Comparison of ENCODE assay signal across 19 mouse cellular contexts in the genomic region with DNA sequence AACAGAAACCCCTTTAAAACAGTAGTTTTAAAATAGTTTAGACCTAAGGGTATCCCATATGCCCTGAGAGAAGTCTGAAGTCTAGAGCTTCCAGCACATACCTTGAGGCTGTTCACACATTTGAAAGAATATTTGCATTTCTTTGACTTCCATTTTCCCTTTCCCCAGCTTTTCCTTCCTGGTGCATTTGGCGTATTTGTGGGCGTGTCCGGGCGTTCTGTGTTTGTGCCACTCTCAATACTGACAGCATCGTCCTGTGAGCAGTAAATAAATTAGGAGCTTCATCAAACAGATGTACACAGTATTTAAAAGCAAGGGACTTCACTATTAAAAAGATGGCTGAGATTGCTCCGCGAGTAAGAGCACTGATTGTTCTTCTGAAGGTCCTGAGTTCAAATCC.
"Had no signal": no experiment of that assay in that cellular context is flagged by ENCODE, and none has a peak within 500 bp of the region (broad histone marks: within the 10 kb centered on the region; RNA-seq: fewer than 3 reads in every experiment).

No protein-coding gene starts in this region.

- ATAC-seq: liver, postnatal 0 days; lung, postnatal 0 days; midbrain, embryonic 16.5 days had no signal

- H3K9ac ChIP-seq: liver, postnatal 0 days; lung, embryonic 15.5 days; midbrain, embryonic 12.5 days; neural tube, embryonic 13.5 days; neural tube, embryonic 15.5 days; stomach, embryonic 15.5 days had no signal

- H3K27me3 ChIP-seq: lung, embryonic 15.5 days; midbrain, embryonic 12.5 days; neural tube, embryonic 13.5 days; neural tube, embryonic 15.5 days; stomach, embryonic 15.5 days had no signal

- H3K27ac ChIP-seq: lung, embryonic 15.5 days; midbrain, embryonic 10.5 days; midbrain, embryonic 12.5 days; neural tube, embryonic 13.5 days; neural tube, embryonic 15.5 days; stomach, embryonic 15.5 days; stomach, postnatal 0 days had no signal

- H3K4me2 ChIP-seq: lung, embryonic 15.5 days; midbrain, embryonic 12.5 days; neural tube, embryonic 13.5 days; neural tube, embryonic 15.5 days; stomach, embryonic 15.5 days had no signal

- DNase-seq: liver, postnatal 0 days; lung, adult 2 months; lung, postnatal 4 days; midbrain, embryonic 14.5 days; retina, postnatal 1 day; right cerebral cortex, adult 18-20 months; thymus, adult 2 months; thymus, postnatal 25 days; thymus, postnatal 4 days had no signal

- H3K9me3 ChIP-seq: lung, embryonic 15.5 days; midbrain, embryonic 10.5 days; midbrain, embryonic 12.5 days; neural tube, embryonic 13.5 days; neural tube, embryonic 15.5 days; stomach, embryonic 15.5 days had no signal

- H3K4me3 ChIP-seq: lung, embryonic 15.5 days; midbrain, embryonic 10.5 days; midbrain, embryonic 12.5 days; myocyte; neural tube, embryonic 13.5 days; neural tube, embryonic 15.5 days; stomach, embryonic 15.5 days had no signal
